Mouse (Mus musculus): ENCODE data around the gene Inpp5k.

Gene Inpp5k

DNA sequence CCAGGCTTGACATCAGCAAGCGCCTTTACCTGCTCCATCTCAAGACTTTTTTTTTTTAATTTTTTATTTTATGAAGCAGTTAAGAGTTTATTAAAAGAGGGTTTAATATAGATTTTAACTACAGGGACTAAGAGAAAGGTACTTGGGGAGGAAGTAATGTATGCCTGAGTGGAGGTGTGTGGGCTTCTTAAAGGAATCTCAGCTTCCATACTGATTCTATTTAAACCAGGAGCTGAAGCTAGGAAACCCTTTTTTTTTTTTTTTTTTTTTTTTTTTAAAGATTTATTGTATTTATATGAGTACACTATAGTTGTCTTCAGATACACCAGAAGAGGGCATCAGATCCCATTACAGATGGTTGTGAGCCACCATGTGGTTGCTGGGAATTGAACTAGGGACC, 16.0 kb upstream of the Inpp5k start:
- in situ Hi-C loops (cut with MboI; ENCODE audit: low pct_unique_long_range_greater_than_20kb in 1 of 2, low sequenced_read_pairs in 2 of 2, unreplicated experiment in 1 of 2) = no loop called here

DNA sequence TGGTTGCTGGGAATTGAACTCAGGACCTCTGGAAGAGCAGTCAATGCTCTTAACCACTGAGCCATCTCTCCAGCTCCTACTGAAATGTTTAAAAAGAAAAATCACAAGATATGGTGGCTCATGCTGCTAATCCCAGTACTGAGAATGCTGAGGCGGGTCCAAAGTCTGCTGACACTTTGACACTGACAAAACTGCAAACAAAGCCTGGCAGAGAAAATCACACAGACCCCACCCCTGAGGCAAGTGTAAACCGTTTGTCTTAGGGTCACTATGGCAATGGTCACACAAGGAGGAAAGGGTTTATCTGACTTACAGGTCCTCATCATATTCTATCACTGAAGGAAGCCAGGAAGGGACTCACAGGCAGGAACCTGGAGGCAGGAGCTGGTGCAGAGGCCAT, 15.2 kb upstream of the Inpp5k start:
- in situ Hi-C loops (cut with MboI; ENCODE audit: low pct_unique_long_range_greater_than_20kb in 1 of 2, low sequenced_read_pairs in 2 of 2, unreplicated experiment in 1 of 2) = no loop called here

DNA sequence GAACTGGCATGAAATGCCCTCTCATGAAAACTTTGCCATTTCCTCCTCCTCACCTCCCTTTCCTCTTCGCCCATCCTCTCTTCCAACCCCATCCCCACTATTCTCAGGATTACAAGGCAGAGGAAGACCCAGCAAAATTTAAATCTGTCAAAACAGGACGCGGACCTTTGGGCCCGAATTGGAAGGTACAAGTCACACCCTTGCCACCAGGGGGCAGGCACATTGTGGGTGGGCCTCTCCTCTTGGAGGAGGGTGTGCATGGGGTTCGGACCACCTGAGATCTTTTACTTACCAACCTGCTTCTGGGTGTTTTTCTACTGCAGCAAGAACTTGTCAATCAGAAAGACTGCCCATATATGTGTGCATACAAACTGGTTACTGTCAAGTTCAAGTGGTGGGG, 11.7 kb upstream of the Inpp5k start:
- in situ Hi-C loops (cut with MboI; ENCODE audit: low pct_unique_long_range_greater_than_20kb in 1 of 2, low sequenced_read_pairs in 2 of 2, unreplicated experiment in 1 of 2) = no loop called here

DNA sequence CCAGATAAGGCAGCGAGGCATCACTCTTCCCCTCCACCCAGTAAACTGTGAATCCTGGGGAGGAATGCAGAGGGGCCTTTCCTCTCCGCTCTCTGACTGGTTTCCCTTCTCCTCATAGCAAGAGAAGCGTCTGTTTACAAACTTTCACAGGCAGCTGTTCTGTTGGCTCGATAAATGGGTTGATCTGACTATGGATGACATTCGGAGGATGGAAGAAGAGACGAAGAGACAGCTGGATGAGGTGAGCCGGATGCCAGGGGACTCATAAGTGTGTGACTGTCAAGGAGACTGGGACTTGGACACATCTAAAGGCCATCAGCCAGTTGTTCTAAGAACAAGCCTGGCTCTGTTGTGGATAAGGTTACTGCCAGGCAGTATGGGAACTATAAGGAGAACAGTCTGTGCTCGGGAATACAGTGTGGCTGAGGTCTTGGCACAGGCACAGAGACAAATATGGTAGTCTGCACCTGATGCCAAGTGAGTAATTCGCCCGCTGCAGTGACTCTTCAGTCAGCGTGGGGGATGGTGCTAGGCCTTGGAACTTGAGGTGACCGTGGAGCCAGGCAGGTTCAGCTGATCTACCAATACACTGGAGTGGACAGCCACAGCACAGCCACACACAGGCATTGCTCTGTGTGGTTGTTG, 10.5 kb upstream of the Inpp5k start:
- in situ Hi-C loops (cut with MboI; ENCODE audit: low pct_unique_long_range_greater_than_20kb in 1 of 2, low sequenced_read_pairs in 2 of 2, unreplicated experiment in 1 of 2) = no loop called here

DNA sequence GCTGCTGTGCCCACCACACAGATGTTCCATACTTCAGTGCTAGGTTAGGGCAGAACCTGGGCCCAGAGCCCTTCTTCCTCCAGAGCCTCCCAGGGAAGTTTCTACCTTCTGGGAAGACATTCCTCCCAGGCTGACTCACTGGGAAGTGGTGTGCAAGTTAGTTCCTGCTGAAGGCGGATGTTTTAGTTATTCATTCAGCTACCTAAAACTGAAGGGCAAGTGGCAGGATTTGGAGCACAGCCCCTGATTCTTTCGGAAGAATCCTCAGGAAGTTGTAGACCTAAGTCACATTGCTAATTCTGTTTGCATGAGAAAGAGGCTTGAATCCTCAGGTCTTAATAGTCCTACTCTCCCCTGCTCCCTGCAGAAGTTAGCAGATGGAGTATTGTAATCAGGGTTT, 9.4 kb upstream of the Inpp5k start:
- in situ Hi-C loops (cut with MboI; ENCODE audit: low pct_unique_long_range_greater_than_20kb in 1 of 2, low sequenced_read_pairs in 2 of 2, unreplicated experiment in 1 of 2) = no loop called here

DNA sequence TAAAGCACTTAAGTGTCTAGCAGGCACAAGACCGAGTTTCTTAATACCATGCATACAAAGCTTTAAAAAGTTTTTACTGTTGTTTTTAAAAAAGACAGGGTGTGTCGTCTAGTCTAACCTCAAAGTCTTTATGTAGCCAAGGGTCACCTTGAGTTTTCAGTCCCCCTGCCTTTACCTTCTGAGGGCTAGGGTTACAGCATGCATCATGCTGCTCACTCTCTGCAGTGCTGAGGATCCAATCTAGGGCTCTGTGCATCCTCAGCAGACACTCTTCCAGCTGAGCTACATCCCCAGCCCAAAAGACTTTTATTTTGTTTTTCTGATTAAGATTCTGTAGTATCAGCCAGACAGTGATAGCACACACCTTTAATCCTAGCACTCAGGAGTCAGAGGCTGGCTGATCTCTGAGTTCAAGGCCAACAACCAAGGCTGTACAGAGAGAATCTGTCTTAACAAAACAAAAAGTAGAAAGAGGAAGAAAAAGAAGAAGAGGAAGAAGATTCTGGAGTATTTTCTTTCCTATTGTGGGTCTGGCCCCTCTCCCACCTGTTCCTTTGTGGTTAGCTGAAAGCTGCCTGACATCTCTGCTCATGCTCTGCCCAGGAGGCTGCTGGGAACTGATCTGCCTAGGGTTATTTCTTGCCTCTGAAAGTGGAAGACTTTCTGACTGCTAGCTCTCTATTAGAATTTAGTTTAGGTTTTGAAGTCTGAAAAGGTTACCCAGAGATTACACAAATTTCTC, 8.0 kb upstream of the Inpp5k start:
- in situ Hi-C loops (cut with MboI; ENCODE audit: low pct_unique_long_range_greater_than_20kb in 1 of 2, low sequenced_read_pairs in 2 of 2, unreplicated experiment in 1 of 2) = no loop called here

DNA sequence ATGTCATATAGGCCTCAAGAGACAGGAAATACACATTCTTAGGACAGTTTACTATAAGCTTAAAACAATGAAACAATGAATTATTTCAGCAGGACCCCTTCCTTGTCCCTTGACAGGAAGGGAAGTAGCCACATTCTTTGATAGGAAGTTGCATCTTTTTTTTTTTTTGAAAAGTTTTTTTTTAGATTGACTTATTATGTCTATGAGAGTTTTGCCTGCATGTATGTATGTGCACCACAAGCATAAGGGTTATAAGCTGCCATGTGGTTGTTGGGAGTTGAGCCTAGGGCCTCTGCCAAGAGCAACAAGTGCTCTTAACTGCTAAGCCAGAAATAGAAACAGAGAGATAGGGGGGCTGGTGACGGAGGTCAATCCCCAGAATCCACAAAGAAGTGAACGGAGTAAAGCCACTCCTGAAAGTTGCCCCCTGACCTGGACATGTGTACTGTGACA, 6.7 kb upstream of the Inpp5k start:
- in situ Hi-C loops (cut with MboI; ENCODE audit: low pct_unique_long_range_greater_than_20kb in 1 of 2, low sequenced_read_pairs in 2 of 2, unreplicated experiment in 1 of 2) = no loop called here

DNA sequence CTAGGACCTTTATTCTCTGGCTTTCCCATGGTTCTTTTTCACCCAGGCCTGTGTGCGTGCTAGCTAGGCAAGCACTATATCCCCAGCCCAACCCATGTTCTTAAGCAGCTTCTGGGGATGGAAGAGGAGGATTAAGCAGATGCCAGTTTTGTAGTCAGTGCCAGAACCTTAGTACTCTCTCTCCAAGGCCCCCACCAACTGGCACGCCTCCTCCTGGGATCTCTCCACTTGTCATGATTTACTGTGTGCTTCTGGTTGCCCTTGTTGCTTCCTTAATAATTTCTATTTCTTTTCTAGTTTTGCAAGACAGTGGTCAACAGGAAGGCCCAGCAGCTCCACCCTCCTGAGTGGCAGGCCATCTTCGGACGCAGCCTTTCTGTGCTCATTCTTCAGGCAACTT, 5.0 kb upstream of the Inpp5k start:
- in situ Hi-C loops (cut with MboI; ENCODE audit: low pct_unique_long_range_greater_than_20kb in 1 of 2, low sequenced_read_pairs in 2 of 2, unreplicated experiment in 1 of 2) = no loop called here

DNA sequence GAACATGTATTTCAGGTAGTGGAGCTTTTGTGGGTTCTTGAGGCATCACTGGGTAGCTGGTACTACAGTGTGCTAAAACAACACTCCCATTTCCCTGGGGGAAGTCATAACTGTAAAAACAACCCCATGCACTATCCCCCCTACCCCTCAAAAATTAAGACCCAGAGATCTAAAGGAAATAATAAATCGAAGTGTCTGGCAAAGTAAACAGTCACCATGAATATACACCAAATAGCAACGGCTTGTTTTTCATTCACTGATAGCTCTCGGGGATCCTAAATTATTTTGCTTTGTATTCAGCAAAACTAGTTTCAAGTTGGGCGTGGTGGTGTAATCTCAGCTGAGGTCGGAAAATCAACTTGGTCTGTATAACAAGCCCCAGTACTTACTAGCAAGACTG, 690 bp upstream of the Inpp5k start:
- in situ Hi-C loops (cut with MboI; ENCODE audit: low pct_unique_long_range_greater_than_20kb in 1 of 2, low sequenced_read_pairs in 2 of 2, unreplicated experiment in 1 of 2) = no loop called here

DNA sequence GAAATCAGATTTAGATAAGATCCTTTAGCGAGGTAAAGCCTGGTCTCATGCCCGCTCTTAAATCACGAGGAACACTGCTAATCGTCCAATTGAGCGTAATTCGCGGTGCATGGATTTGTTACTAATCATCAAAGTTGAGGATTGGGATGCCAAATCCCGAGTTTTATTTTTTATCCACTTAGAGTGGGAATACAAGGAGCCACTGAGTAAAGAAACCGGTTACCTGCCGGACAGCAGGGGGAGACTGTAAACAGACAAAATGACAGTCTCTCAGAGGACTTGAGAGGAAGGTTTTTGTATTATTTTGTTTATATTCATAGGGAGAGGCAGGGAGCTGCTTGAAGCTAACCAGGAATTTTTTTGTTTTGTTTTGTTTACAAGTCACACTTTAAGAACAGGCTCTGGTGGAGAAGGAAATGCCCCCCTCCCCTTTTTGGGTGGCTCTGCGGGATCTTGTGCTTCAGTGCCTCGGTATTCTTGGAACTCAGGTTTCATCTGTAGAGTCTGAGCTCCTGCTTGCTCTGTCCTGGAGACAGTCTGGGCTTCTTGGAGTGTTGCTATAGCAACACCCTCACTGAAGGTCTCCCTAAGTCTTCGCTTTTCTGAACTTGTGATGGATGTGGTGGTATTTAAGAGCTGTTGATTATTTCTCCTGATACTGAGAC, 905 bp downstream of the Inpp5k start:
- in situ Hi-C loops (cut with MboI; ENCODE audit: low pct_unique_long_range_greater_than_20kb in 1 of 2, low sequenced_read_pairs in 2 of 2, unreplicated experiment in 1 of 2) = no loop called here

DNA sequence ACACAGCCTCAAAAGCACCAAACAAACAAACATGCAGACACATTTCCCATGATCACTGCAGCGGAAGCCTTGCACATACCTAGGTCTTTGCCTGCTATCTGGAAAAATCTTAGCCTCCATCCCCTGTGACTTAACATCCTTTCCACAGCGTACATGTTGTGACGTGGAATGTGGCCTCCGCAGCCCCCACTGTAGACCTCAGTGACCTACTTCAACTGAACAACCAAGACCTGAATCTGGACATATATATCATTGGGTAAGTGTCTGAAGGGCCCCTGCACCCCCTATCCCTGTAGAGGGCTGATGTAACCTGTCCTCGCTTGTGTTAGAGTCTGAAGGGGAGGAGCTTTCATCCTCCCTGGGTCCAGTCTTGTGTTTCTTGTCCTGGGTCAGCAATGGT, 2.1 kb downstream of the Inpp5k start:
- in situ Hi-C loops (cut with MboI; ENCODE audit: low pct_unique_long_range_greater_than_20kb in 1 of 2, low sequenced_read_pairs in 2 of 2, unreplicated experiment in 1 of 2) = no loop called here

DNA sequence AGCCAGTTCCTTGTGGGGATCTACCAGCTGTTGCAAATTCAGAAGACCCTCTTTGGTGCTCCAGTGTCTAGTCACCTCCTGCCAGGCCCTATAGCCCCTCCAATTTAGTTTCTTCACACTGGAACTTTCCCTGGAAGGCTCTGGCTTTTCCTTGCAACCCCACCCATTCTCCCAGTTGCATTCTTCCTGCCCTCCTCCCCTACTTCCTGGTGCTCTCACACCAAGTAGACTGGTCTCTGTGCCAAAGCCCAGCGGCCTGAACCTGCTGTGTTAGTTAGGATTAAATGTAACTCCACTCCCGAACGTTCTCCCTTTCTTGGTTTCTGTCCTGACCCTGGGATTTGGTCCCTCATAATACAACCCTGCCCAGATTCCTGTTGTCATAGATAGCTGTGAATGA, 4.0 kb downstream of the Inpp5k start:
- in situ Hi-C loops (cut with MboI; ENCODE audit: low pct_unique_long_range_greater_than_20kb in 1 of 2, low sequenced_read_pairs in 2 of 2, unreplicated experiment in 1 of 2) = no loop called here

DNA sequence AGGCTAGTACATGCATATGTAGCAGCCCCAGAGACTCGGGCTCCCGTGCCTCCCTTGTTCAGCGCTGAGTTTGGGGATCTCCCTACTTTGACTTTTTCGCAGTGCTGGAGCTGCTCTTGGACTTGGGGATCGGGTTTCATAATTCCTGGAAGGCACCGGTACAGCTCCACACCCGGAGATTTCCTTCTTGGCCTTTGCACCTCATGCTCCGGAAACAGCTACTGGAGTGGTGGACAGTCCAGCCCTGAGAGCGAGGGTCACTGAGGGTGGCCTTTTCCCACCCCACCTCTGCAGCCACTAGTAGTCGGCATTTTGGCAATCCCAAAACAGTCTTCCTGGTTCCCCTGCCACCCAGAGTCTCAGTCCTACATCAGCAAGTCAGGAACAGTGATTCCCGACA, 4.5 kb downstream of the Inpp5k start:
- in situ Hi-C loops (cut with MboI; ENCODE audit: low pct_unique_long_range_greater_than_20kb in 1 of 2, low sequenced_read_pairs in 2 of 2, unreplicated experiment in 1 of 2) = no loop called here

DNA sequence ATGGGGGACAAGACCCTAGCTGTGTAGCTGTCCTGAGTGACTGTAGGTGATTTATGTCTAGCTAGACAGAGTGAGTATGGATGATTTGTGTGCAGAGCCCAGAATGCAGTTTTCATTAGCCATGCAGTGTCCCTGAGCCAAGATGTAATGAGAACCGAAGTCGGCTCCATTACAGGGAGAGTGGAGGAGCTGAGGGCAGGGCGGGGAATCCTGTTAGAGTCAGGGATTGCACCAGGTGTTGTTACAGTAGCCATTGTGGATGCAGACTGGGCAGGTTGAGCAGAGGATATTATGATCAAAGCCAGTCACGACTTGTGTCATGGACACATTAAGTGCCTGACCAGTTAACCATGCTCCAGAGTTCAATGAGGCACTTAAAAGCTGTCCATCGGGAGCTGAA, 12.5 kb downstream of the Inpp5k start:
- in situ Hi-C loops (cut with MboI; ENCODE audit: low pct_unique_long_range_greater_than_20kb in 1 of 2, low sequenced_read_pairs in 2 of 2, unreplicated experiment in 1 of 2) = no loop called here

DNA sequence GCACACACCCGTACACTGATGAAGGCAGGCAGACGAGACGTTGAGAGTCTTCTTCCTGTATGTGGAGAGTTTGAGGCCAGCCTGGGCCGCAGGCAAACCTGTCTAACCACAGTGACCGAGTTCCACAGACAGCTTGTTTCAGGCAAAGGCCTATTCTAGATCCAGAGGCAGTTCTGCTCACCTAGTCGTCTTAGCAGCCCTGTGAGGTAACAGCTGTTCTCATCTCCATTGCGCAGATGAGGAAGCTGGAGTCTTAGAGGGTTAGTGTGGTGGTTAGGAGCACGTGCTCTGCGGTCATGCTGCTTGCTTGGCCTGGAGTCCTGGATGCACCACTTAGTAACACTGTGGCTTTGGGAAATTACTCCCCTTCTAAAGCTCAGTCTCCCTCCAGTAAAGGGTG, 13.9 kb downstream of the Inpp5k start:
- in situ Hi-C loops (cut with MboI; ENCODE audit: low pct_unique_long_range_greater_than_20kb in 1 of 2, low sequenced_read_pairs in 2 of 2, unreplicated experiment in 1 of 2) = no loop called here

DNA sequence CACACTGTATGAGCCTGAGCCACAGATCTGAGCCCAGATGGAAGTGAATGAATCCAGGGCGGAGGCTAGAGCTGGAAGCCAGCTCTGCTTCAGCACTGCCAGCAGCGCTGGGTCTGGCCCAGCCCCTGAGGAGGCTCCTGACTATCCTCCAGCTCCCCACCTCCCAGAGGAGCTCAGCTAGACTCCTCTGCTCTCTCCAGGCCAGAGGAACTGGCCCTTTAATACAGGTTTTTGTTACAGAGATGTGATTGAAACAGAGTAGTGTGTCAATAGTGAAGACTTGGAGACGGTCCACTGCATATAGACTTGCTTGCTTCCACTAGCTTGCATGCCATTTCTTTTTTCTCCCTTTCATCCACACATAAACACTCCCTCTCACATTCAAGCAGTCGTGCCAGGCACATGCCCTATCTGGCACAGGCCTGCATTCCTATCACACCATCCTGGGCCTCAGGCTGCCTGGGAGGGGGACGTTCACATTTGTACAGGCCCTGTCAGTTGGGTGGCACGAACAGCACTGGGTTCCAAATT, 17.0 kb downstream of the Inpp5k start:
- in situ Hi-C loops (cut with MboI; ENCODE audit: low pct_unique_long_range_greater_than_20kb in 1 of 2, low sequenced_read_pairs in 2 of 2, unreplicated experiment in 1 of 2) = no loop called here

DNA sequence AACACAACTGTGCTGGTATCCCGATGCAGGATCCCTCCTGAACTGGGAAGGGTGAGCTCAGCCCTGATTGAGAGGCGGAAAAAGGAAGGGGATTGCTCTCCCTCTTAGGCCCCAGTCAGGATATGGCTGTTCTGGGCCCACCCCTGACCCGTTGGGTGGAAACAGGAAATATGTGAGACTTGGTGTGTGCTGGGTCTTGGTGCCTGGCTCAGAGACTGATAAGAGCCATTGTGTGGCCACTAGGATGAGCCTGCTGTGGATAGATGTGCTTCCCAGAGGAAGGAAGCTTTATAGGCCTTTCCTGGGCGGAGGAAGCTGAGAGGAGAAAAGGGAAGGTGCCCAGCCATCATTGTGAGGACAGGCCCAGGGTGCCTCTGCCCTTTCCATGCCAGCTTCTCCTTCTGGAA, 18.4 kb downstream of the Inpp5k start:
- in situ Hi-C loops (cut with MboI; ENCODE audit: low pct_unique_long_range_greater_than_20kb in 1 of 2, low sequenced_read_pairs in 2 of 2, unreplicated experiment in 1 of 2) = no loop called here

DNA sequence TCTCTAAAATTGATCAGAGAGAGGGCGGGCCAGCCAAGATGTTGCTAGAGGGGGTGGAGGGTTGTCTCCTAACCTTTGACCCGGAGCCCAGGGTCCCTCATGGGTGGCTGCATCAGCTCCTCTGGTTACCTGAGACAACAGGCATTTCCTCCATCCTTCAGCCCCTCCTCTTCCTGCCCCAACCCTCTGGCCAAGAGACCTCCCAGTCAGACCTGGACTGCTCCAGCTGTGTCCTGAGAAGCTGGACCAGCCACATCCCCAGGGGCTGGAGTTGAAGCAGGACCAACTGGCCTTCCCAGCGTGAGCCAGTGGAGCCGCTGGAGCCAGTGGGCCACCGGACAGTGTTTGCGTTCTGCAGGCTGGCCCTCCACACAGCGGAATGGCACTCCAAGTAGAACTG, 19.5 kb downstream of the Inpp5k start, which contains the start of gene Myo1c:
Gene Myo1c, plus strand, starts transcription at position 194 of the 400 bp plus-strand sequence.
- in situ Hi-C loops (cut with MboI; ENCODE audit: low pct_unique_long_range_greater_than_20kb in 1 of 2, low sequenced_read_pairs in 2 of 2, unreplicated experiment in 1 of 2) = no loop called here

DNA sequence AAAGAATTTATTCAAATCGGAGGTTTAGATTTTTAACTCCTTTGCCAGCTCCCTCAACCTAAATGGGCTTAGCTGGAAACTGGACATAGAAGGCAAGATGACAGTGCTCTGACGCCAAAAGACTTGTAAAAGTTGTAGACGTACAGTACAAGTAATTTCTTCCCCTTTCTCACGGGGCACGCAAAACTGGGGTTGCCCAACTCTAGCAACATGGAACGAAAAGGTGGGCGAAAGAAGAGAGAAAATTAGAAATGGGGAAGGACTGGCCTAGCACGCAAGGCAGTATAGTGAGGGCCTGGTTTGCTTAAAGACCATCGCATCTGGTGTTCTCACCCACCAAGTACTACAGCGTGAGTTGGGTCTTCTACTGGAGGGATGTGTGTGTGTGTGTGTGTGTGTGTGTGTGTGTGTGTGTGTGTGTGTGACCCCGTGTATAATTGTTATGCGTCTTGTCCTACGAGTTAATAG, 20.2 kb downstream of the Inpp5k start:
- in situ Hi-C loops (cut with MboI; ENCODE audit: low pct_unique_long_range_greater_than_20kb in 1 of 2, low sequenced_read_pairs in 2 of 2, unreplicated experiment in 1 of 2) = no loop called here
